Mouse (Mus musculus) gastrocnemius, adult 2 months (tissue): ENCODE data around the gene Ubfd1. TPM values are rescaled to one million over a fixed set of nuclear protein-coding genes. Genes with fewer than 3 reads are reported as not detected.

Experiments used
- DNase-seq: peaks from one replicate; pipeline ENCODE4 v3.0.0; 2022
- H3K27ac ChIP-seq: fragments of 200-600 bp; 2 replicates; pipeline ENCODE4 v1.8.1; 2022; ENCODE audit warnings: mild to moderate bottlenecking
- H3K4me3 ChIP-seq: fragments of 200-600 bp; 2 replicates; pipeline ENCODE4 v1.8.1; 2022; ENCODE audit warnings: mild to moderate bottlenecking, moderate library complexity
- CTCF ChIP-seq: fragments of 200-600 bp; IDR thresholded peaks from 2 replicates; pipeline ENCODE4 v1.8.1; 2022; ENCODE audit warnings: antibody characterized with exemption, mild to moderate bottlenecking, moderate library complexity
- intact Hi-C: fragments of 180-260 bp; cut with DNase I; formaldehyde crosslinking; loops from one replicate; pipeline ENCODE4 v1.15.1; 2025
- long read RNA-seq, 2 experiments: library from polyadenylated mRNA; stranded (forward); transcript quantifications; one replicate each; pipeline ENCODE4 v2.0.0; 2021
- total RNA-seq, 2 experiments: library from RNA; stranded (reverse); gene quantifications; 2 replicates each; pipeline ENCODE4 v1.2.3; 2021

The Ubfd1 gene
- total RNA-seq = 10 to 100 TPM; 23.2 to 25.5 TPM
- long read RNA-seq, experiment 1, full-length matches to known transcripts = 22 of 25 reads
- long read RNA-seq, experiment 1, partial matches to known transcripts = 2 of 25 reads
- long read RNA-seq, experiment 1, other reads (novel, unspliced or antisense) = 1 of 25 reads
- long read RNA-seq, experiment 2, full-length matches to known transcripts = 16 of 19 reads
- long read RNA-seq, experiment 2, partial matches to known transcripts = 1 of 19 reads
- long read RNA-seq, experiment 2, other reads (novel, unspliced or antisense) = 2 of 19 reads

- H3K4me3 ChIP-seq = peak within 1 kb of the TSS; percentile 93
- peak; percentile 95 for DNase-seq
- peak within 1 kb of the TSS; percentile 97 for H3K27ac ChIP-seq
- TF ChIP-seq CTCF = peak; percentile 34; the same call in 1 of the 2 replicates
- intact Hi-C loops = loop anchor here (5.0 kb wide), 1 partner anchor 50 kb away; no protein-coding TSS in a partner anchor
Observed at GRCm38 (mm10) chr7:122066945-122067516, at the start of gene Ubfd1, which contains the start of gene Ears2. Gene Ubfd1 (plus strand): TSS chr7:122067175. Gene Ears2 (minus strand): TSS chr7:122067263.

GRCm38 (mm10) chr7:122018247-122018646 lies 48.7 kb upstream of the Ubfd1 start:
- Histone ChIP-seq H3K4me3 (no peak overlapping the region), H3K27ac (no peak overlapping the region)
- intact Hi-C loops = loop anchor here (5.0 kb wide), 1 partner anchor 49 kb away; the partner anchor contains the start of genes Ears2 and Ubfd1
- no peak for DNase-seq
- TF ChIP-seq CTCF = no peak

DNA sequence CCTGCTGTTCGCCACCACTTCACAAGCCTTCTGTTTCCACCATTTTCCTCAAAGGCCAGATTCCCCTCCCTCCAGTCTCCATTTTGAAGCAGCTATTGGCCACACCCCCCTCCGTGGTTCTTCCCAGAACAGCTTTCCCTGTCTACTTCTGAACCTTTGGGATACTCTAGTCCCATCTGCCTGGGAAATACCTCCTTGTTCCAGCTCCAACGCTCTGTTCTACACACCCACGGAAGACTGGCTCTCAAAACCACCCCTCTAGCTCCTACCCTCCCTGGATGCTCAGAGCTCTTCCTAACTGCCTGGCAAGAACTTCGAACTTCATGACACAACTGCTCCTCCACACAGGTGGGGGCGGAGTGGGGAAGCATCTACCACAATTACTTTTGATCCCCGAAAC lies 48.0 kb upstream of the Ubfd1 start:
- intact Hi-C loops = loop anchor here (5.0 kb wide), 1 partner anchor 48 kb away; the partner anchor contains the start of genes Ears2 and Ubfd1
- no peak overlapping the region for H3K27ac ChIP-seq
- TF ChIP-seq CTCF = no peak
- no peak overlapping the region for H3K4me3 ChIP-seq
- DNase-seq = no peak

DNA sequence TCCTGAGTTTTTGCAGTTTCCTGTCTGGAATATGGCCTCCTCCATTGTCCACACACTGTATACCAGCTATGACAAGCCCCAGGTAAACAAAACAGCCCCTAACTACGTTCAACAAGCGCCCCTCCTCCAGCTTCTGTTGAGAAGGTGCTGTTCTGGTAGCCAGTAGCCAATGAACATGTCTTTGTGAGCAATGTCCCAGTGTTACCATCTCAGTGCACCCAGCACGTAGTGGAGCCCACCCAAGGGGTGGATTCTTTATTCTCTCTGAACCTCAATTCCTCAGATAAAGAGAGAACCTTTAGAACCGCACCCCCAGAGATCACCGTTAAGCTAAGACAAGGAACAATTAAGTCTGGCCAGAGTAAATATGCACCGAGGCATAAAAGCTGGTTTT lies 46.7 kb upstream of the Ubfd1 start:
- Histone ChIP-seq H3K4me3 (peak overlapping the region; percentile 83), H3K27ac (peak overlapping the region; percentile 88)
- intact Hi-C loops = no loop called here
- DNase-seq = no peak
- TF ChIP-seq CTCF = no peak

DNA sequence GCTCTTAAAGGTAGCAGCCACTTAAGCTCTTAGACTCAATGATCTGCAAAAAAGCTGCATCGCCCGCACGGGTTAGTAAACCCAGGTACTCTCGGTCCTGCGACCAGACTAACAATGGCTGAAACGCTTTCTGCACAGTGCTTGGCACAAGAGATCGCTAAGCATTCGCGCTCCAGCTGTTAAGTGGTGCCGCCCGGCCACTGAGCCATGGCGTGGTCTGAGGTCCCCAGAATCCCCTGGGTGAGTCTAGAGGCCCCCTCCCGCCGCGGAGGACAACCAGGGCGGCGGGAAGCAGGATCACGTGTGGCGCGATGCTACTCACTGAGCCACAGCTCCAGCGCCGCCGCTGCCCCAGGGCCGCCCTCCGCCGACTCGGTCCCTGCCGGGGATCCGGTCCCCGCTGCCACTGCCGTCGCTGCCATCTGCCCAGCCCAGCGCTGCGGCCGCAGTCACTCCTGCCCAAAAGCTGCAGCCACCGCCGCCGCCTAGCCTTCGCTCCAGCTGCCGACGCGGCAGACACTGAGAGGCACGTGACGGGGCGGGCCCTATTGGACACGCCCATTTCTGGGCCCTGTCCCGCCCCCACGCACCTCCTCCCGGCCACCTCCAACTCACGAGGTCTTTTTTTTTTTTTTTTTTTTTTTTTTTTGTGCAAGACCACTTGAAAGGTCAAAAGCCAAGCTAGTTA lies 46.2 kb upstream of the Ubfd1 start, which contains the start of gene Gga2:
Gene Gga2 (minus strand): TSS at position 556 of the 688 bp plus-strand sequence.
- Histone ChIP-seq H3K27ac (peak within 1 kb of the TSS; percentile 88), H3K4me3 (peak within 1 kb of the TSS; percentile 83)
- intact Hi-C loops = no loop called here
- DNase-seq = peak; percentile 93
- no peak for TF ChIP-seq CTCF

DNA sequence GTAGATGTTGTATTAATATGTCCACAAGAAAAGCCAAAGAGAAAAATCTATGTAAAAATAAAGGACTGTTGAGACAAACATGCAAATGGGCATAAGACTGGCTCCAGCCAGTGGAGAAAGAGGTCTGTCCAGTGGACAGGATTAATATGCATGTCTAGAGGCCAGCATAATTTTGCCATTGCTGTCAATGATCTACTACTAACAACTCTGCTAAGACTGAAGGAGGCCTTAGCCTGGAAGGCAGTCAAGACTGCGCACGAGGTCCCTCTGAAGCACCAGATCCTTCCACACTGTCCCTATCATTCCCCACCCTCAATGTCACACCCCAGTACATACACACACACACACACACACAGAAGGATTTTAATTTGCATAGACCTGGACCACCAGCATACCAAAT lies 44.8 kb upstream of the Ubfd1 start:
- Histone ChIP-seq H3K27ac (no peak overlapping the region), H3K4me3 (no peak overlapping the region)
- TF ChIP-seq CTCF = no peak
- no peak for DNase-seq
- intact Hi-C loops = no loop called here

- no peak for DNase-seq
- no peak for TF ChIP-seq CTCF
Observed at GRCm38 (mm10) chr7:122033371-122033770, 33.6 kb upstream of the Ubfd1 start.

DNA sequence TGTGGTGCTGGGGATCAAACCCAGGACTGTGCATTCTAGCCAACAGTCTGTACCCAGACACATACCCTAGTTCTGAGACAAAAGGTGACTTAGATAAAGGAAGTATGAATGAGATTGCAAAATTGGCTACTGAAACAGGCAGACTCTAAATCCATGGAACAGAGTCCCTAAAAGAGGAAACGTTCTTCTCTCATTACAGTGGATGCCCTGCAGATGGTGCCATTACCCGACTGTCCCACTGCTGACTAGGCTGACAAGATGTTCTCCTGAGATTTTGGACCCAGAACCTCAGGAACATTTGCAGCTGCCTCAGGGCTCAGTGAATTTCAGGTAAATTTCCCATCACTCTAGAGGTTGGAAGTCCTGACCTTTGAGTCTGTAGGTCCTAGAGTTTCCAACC lies 32.6 kb upstream of the Ubfd1 start:
- intact Hi-C loops = no loop called here
- Histone ChIP-seq H3K4me3 (no peak overlapping the region), H3K27ac (no peak overlapping the region)
- peak; percentile 55 for TF ChIP-seq CTCF
- DNase-seq = no peak

More at GRCm38 (mm10) chr7:122033371-122033770, 33.6 kb upstream of the Ubfd1 start:
- H3K4me3 ChIP-seq = no peak overlapping the region
- H3K27ac ChIP-seq = no peak overlapping the region
- intact Hi-C loops = no loop called here

DNA sequence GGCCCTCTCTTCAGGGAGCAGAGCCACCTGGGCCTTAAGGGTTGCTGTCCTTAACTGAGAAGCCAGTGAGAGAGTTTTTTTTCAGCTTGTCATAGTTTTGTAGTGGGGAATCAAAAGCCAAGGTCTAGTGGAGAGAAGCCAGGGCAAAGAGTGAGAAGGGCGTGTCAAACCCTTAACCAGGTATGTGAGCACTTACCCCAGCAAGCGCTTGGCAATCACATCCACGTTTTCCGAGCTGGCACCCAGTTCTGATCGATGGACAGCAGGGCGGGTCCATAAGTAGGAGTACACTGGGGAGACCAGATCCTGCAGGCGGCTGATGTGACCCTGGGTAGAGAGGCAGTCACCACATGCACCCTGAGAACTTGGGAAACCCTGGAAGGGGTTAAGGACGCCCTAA lies 22.9 kb upstream of the Ubfd1 start:
- intact Hi-C loops = no loop called here
- no peak for DNase-seq
- no peak for TF ChIP-seq CTCF
- H3K4me3 ChIP-seq = no peak overlapping the region
- no peak overlapping the region for H3K27ac ChIP-seq

GRCm38 (mm10) chr7:122045181-122045634 lies 21.8 kb upstream of the Ubfd1 start:
- H3K4me3 ChIP-seq = no peak overlapping the region
- peak overlapping the region; percentile 83 for H3K27ac ChIP-seq
- intact Hi-C loops = no loop called here
- TF ChIP-seq CTCF = no peak
- peak; percentile 55 for DNase-seq

DNA sequence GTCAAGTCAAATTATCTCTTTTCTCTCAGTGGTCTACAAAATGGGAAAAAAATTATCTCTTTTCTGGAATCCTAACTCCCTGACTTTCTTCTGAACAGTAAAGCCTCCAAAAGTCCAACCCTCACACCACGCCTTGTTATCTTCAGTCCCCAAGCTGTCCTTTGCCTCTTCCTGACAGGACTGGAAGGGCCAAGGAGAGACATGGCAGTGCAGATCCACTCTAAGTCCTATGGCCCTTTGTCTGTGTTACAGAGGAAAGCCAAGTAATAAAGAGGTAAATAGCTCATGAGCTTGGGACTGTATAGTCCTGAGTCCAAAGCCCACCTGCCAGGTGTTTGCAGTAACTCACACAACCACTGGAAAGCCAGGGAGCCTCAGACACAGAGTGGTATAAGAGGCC lies 21.3 kb upstream of the Ubfd1 start:
- no peak for TF ChIP-seq CTCF
- no peak for DNase-seq
- no peak overlapping the region; the same call in 1 of the 2 replicates for H3K4me3 ChIP-seq
- intact Hi-C loops = no loop called here
- H3K27ac ChIP-seq = peak overlapping the region; percentile 83

GRCm38 (mm10) chr7:122046813-122047212 lies 20.2 kb upstream of the Ubfd1 start:
- Histone ChIP-seq H3K4me3 (no peak overlapping the region), H3K27ac (peak overlapping the region; percentile 83; the same call in 1 of the 2 replicates)
- TF ChIP-seq CTCF = no peak
- DNase-seq = no peak
- intact Hi-C loops = no loop called here

DNA sequence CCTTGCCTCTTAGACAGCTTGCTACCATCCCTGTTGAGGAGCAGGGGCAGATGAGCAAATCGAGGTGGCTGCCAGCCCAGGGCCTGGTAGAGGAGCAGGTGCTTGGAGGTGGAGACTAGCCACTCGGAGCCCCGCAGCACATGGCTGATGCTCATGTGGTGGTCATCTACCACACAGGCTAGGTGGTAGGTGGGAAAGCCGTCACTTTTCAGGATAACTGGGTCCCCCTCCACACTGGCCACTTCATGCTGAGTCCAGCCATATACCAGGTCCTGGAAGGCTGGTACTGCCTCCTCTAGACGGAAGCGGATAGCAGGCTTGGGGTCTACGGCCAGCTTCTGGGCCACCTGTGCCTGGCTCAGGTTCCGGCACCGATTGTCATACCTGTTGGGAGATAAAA lies 18.8 kb upstream of the Ubfd1 start:
- Histone ChIP-seq H3K4me3 (no peak overlapping the region), H3K27ac (no peak overlapping the region)
- DNase-seq = no peak
- intact Hi-C loops = no loop called here
- no peak for TF ChIP-seq CTCF
